Mouse (Mus musculus): ENCODE results near the gene Ranbp9. TPM values are rescaled to one million over a fixed set of nuclear protein-coding genes. Genes with fewer than 3 reads are reported as not detected.
A peak's percentile ranks its signal among the peaks of the same experiment; 100 is the strongest.

Ranbp9 gene
- polyA plus RNA-seq, 1 experiment from 2014 or later = 3.0 TPM

DNA sequence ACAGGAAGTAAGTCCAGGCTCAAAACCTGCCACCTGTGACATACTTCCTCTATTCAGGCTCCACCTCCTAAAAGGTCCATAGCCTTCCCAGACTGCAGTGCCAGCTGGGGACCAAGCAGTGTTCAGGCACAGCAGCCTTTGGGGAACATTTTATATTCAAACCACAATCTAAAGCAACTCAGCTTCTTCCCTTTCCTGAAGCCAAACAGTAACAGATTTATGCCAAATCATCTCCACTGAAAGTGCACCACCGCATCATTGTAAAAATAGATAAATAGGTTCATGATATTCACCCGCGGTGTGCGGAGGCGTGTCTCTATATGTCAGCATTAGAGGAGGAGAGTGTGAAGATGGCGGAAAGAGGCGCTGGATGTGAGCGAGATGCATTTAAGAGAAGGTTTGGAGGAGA, 33.9 kb upstream of the Ranbp9 start:
- DNase-seq (no peak), ATAC-seq (no peak)
- no peak overlapping the region for H3K27ac ChIP-seq (ENCODE audit: low read depth)
- H3K36me3 ChIP-seq (replicated peaks; ENCODE audit: insufficient read depth, low read length) = no peaks in the 10 kb centered on the region
- H3K4me1 ChIP-seq (ENCODE audit: insufficient read depth) = no peaks in the 10 kb centered on the region
- no peak overlapping the region for H3K4me2 ChIP-seq (ENCODE audit: low read depth, low read length)
- H3K9ac ChIP-seq (replicated peaks) = no peak overlapping the region
- H3K4me3 ChIP-seq (ENCODE audit: low read depth, low read length) = no peak overlapping the region
- TF ChIP-seq EP300 (IDR thresholded peaks at IDR 0.05; ENCODE audit: low read depth) = no peak
- no peak for TF ChIP-seq CTCF (IDR thresholded peaks at IDR 0.05; ENCODE audit: low read depth)
- H3K9me3 ChIP-seq (ENCODE audit: low read length) = no peaks in the 10 kb centered on the region
- 61% methylated on average over 8 of the region's 8 CpGs for WGBS (ENCODE audit: insufficient replicate concordance)
- H3K27me3 ChIP-seq (ENCODE audit: insufficient read depth, low read length) = no peaks in the 10 kb centered on the region

DNA sequence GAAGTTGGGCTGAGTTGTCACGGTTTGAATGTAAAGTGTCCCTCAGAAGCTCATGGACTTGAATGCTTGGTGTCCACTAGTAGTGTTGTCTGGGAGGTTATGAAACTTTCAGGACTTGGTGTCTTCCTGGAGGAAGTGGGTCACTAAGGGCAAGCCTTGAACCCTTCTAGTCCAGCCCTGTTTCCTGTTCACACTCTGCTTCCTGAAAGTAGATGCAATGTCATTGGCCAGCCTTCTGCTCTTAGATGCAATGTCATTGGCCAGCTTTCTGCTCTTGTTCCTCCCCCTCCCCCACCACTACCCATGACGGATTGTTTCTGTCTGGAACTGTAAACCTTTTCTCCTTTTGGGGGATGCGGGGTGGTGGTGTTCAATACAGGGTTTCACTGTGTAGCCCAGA, 31.7 kb upstream of the Ranbp9 start:
- Histone ChIP-seq H3K4me3 (ENCODE audit: low read depth, low read length) (no peak overlapping the region), H3K9me3 (ENCODE audit: low read length) (no peaks in the 10 kb centered on the region), H3K9ac (replicated peaks) (no peak overlapping the region), H3K27ac (ENCODE audit: low read depth) (no peak overlapping the region), H3K36me3 (replicated peaks; ENCODE audit: insufficient read depth, low read length) (no peaks in the 10 kb centered on the region), H3K4me1 (ENCODE audit: insufficient read depth) (no peaks in the 10 kb centered on the region), H3K27me3 (ENCODE audit: insufficient read depth, low read length) (no peaks in the 10 kb centered on the region), H3K4me2 (ENCODE audit: low read depth, low read length) (no peak overlapping the region)
- 79% methylated on average over 3 of the region's 3 CpGs for WGBS (ENCODE audit: insufficient replicate concordance)
- DNase-seq (no peak), ATAC-seq (no peak)
- TF ChIP-seq EP300 (IDR thresholded peaks at IDR 0.05; ENCODE audit: low read depth) (no peak), CTCF (IDR thresholded peaks at IDR 0.05; ENCODE audit: low read depth) (no peak)

DNA sequence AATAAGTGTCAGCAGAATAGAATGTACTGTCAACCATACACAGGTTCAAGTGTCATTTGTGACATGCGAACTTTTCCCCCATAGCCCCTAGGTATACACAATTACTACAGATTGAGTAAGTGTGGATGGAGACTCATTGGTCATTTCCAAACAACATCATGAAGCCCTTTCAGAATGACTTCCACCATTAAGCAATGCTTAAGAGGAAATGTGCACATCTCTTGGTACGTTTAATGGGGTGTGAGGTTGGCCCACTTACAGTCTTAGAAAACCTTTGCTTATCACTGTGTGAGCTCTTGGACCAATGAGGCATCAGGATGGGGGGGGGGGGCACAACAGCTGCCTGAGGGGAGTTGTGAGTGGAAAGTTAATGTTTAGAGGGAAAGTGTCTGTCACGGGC, 24.7 kb upstream of the Ranbp9 start:
- H3K27ac ChIP-seq (ENCODE audit: low read depth) = peak overlapping the region; percentile 44; the same call in 1 of the 2 replicates
- no peaks in the 10 kb centered on the region for H3K27me3 ChIP-seq (ENCODE audit: insufficient read depth, low read length)
- H3K4me1 ChIP-seq (ENCODE audit: insufficient read depth) = peaks cover 9% of the 10 kb centered on the region
- no peaks in the 10 kb centered on the region for H3K9me3 ChIP-seq (ENCODE audit: low read length)
- H3K4me2 ChIP-seq (ENCODE audit: low read depth, low read length) = no peak overlapping the region
- TF ChIP-seq CTCF (IDR thresholded peaks at IDR 0.05; ENCODE audit: low read depth) (no peak), EP300 (IDR thresholded peaks at IDR 0.05; ENCODE audit: low read depth) (no peak)
- WGBS (ENCODE audit: insufficient replicate concordance) = 64% methylated on average over 3 of the region's 3 CpGs
- no peaks in the 10 kb centered on the region for H3K36me3 ChIP-seq (replicated peaks; ENCODE audit: insufficient read depth, low read length)
- ATAC-seq = no peak
- no peak overlapping the region for H3K4me3 ChIP-seq (ENCODE audit: low read depth, low read length)
- DNase-seq = no peak
- no peak overlapping the region for H3K9ac ChIP-seq (replicated peaks)

DNA sequence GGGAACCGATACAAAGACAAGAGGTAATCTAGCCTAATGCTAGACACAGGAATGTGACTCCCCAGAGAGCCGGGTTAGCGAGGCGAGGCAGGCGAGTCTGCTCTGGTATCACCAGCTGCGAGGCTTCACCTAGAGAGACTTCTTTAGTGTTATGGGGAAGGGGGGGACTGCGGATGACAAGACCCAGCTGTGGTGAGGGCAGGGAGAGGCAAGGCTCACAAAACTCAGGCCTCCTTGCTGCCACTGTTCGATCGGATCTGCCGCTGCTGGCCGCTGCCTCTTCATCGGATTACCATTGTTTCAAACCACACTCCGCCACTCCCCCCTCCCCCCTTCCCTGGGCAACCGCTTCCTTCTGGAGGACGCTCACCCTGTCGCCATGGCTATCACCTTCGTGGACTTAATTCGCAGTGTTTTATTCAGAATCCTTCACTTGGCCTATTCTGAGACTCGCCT, 22.3 kb upstream of the Ranbp9 start:
- peak overlapping the region; percentile 44; the same call in 1 of the 2 replicates for H3K9ac ChIP-seq (replicated peaks)
- WGBS (ENCODE audit: insufficient replicate concordance) = 6% methylated on average over 16 of the region's 19 CpGs
- TF ChIP-seq CTCF (IDR thresholded peaks at IDR 0.05; ENCODE audit: low read depth) (no peak), EP300 (IDR thresholded peaks at IDR 0.05; ENCODE audit: low read depth) (no peak)
- DNase-seq (peak; percentile 46), ATAC-seq (no peak)
- peaks cover 9% of the 10 kb centered on the region for H3K4me1 ChIP-seq (ENCODE audit: insufficient read depth)
- peak overlapping the region; percentile 70 for H3K4me2 ChIP-seq (ENCODE audit: low read depth, low read length)
- peak overlapping the region; percentile 24; the same call in 1 of the 2 replicates for H3K4me3 ChIP-seq (ENCODE audit: low read depth, low read length)
- H3K27ac ChIP-seq (ENCODE audit: low read depth) = no peak overlapping the region; the same call in 1 of the 2 replicates
- H3K27me3 ChIP-seq (ENCODE audit: insufficient read depth, low read length) = no peaks in the 10 kb centered on the region
- H3K9me3 ChIP-seq (ENCODE audit: low read length) = no peaks in the 10 kb centered on the region
- no peaks in the 10 kb centered on the region for H3K36me3 ChIP-seq (replicated peaks; ENCODE audit: insufficient read depth, low read length)

DNA sequence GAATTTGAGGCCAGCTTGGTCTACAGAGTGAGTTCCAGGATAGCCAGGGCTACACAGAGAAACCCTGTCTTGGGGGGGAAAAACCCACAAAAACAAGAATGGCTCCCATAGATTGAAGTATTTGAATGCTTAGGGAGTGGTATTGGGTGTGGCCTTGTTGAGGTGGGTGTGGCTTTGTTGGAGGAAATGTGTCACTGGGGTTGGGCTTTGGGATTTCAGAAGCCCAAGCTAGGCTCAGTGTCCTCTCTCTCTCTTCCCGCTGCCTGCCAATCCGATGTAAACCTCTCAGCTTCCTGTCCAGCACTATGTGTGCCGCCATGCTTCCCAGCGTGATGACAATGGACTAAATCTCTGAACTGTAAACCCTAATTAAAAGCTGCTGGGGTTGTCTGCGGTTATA, 20.5 kb upstream of the Ranbp9 start:
- H3K36me3 ChIP-seq (replicated peaks; ENCODE audit: insufficient read depth, low read length) = no peaks in the 10 kb centered on the region
- H3K27ac ChIP-seq (ENCODE audit: low read depth) = no peak overlapping the region
- no peaks in the 10 kb centered on the region for H3K27me3 ChIP-seq (ENCODE audit: insufficient read depth, low read length)
- no peak for DNase-seq
- peaks cover 9% of the 10 kb centered on the region for H3K4me1 ChIP-seq (ENCODE audit: insufficient read depth)
- no peak overlapping the region for H3K9ac ChIP-seq (replicated peaks)
- no peaks in the 10 kb centered on the region for H3K9me3 ChIP-seq (ENCODE audit: low read length)
- ATAC-seq = no peak
- TF ChIP-seq EP300 (IDR thresholded peaks at IDR 0.05; ENCODE audit: low read depth) (no peak), CTCF (IDR thresholded peaks at IDR 0.05; ENCODE audit: low read depth) (no peak)
- H3K4me3 ChIP-seq (ENCODE audit: low read depth, low read length) = no peak overlapping the region
- H3K4me2 ChIP-seq (ENCODE audit: low read depth, low read length) = no peak overlapping the region
- WGBS (ENCODE audit: insufficient replicate concordance) = 90% methylated on average over 5 of the region's 5 CpGs

DNA sequence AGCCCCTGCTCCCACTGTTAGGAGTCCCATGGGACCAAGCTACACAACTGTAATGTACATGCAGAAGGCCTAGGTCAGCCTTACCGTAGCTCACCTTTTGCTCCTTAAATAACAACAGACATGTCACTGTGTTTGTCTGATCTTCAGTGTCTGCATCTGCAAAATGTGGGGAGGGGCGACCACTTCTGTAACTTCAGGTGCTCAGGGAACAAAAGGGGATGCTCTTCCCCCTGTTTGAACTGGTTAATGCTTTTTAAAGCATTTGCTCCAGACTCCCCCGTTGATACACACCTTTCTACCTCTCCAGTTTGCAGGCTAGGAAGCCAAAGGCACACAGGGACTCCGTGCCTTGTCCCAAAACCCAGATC, 19.4 kb upstream of the Ranbp9 start:
- no peak for ATAC-seq
- Histone ChIP-seq H3K4me2 (ENCODE audit: low read depth, low read length) (no peak overlapping the region), H3K9ac (replicated peaks) (no peak overlapping the region), H3K4me3 (ENCODE audit: low read depth, low read length) (no peak overlapping the region), H3K9me3 (ENCODE audit: low read length) (no peaks in the 10 kb centered on the region), H3K36me3 (replicated peaks; ENCODE audit: insufficient read depth, low read length) (no peaks in the 10 kb centered on the region), H3K27me3 (ENCODE audit: insufficient read depth, low read length) (no peaks in the 10 kb centered on the region), H3K4me1 (ENCODE audit: insufficient read depth) (peaks cover 9% of the 10 kb centered on the region), H3K27ac (ENCODE audit: low read depth) (no peak overlapping the region)
- no peak for DNase-seq
- TF ChIP-seq EP300 (IDR thresholded peaks at IDR 0.05; ENCODE audit: low read depth) (no peak), CTCF (IDR thresholded peaks at IDR 0.05; ENCODE audit: low read depth) (no peak)
- 78% methylated on average over 4 of the region's 4 CpGs for WGBS (ENCODE audit: insufficient replicate concordance)
